Mouse (Mus musculus): ENCODE measurements around the gene Slc38a4. TPM values are rescaled to one million over a fixed set of nuclear protein-coding genes. Genes with fewer than 3 reads are reported as not detected.

Slc38a4 gene
- total RNA-seq (2012; rRNA removed) (0.17 and 0.51 TPM in 2 replicates), total RNA-seq (2014; rRNA removed) (0.13 and 0.16 TPM in 2 replicates), polyA plus RNA-seq (2012; ENCODE audit: insufficient read length, low read depth) (0.14 and 0.17 TPM in 2 replicates)

DNA sequence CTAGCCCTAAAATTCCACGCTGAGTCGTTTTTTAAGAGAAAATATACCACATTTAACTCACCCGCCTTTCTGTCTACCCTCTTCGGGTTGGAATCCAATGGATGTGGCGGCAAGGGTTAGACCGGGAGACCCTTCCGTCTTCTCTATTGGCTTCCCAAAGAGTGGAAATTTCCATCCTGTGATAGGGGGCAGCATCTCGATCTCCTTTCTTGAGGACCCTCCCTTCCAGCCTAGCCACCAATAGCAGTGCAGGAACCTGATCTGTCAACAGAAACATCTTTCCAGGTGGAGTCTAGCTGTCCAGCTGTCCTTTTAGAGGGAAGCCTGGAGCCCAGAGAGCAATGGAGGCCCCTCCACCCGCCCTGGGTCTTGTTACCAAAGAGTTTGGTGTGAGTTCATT is at the start of gene Slc38a4:
TSS of gene Slc38a4 (minus strand) at position 163 of the 400 bp plus-strand sequence.
- Histone ChIP-seq H3K9ac (ENCODE audit: insufficient read depth, low read depth) (no peak within 1 kb of the TSS), H3K4me2 (ENCODE audit: insufficient read depth, low read depth, poor library complexity, severe bottlenecking) (no peak within 1 kb of the TSS), H3K9me3 (replicated peaks; ENCODE audit: low read length) (peaks cover 14% of the 10 kb centered on the region), H3K27ac (ENCODE audit: insufficient read depth, low read depth) (no peak within 1 kb of the TSS), H3K4me3 (replicated peaks in 1 of 3; ENCODE audit: low read depth in 2 of 3, low read length in 2 of 3, poor library complexity in 1 of 3) (no peak within 1 kb of the TSS), H3K27me3 (replicated peaks) (no peaks in the 10 kb centered on the region), H3K4me1 (ENCODE audit: control insufficient read depth in 1 of 2, insufficient read depth in 2 of 2) (peaks cover 6 to 10% of the 10 kb centered on the region in 2 experiments; a peak in 3 of 4 replicates), H3K36me3 (replicated peaks in 1 of 2; ENCODE audit: control insufficient read depth in 1 of 2, insufficient read depth in 1 of 2, low read length in 1 of 2) (no peaks in the 10 kb centered on the region), H3K79me2 (replicated peaks; ENCODE audit: control insufficient read depth, extremely low read depth, insufficient read depth, poor library complexity, severe bottlenecking) (no peaks in the 10 kb centered on the region)
- dilution Hi-C loops (cut with MboI; ENCODE audit: extremely low pct_ligation_motif_present, extremely low pct_unique_long_range_greater_than_20kb, low sequenced_read_pairs) = no loop called here
- in situ Hi-C loops (cut with MboI; ENCODE audit: low pct_ligation_motif_present, low pct_unique_long_range_greater_than_20kb, low sequenced_read_pairs) = no loop called here
- TF ChIP-seq RCOR1 (conservative IDR thresholded peaks at IDR 0.05; ENCODE audit: low read depth, low read length) (no peak), JUN (IDR thresholded peaks at IDR 0.05; ENCODE audit: insufficient read depth, low read depth, low read length) (no peak), KAT2A (IDR thresholded peaks at IDR 0.05; ENCODE audit: insufficient replicate concordance, low read length) (no peak), BHLHE40 (IDR thresholded peaks at IDR 0.05; ENCODE audit: low read depth, low read length) (no peak)
- DNase-seq (ENCODE audit: extremely low read depth) = no peak

- no peaks in the 10 kb centered on the region for H3K79me2 ChIP-seq (replicated peaks; ENCODE audit: control insufficient read depth, extremely low read depth, insufficient read depth, poor library complexity, severe bottlenecking)
- no peak overlapping the region for H3K4me2 ChIP-seq (ENCODE audit: insufficient read depth, low read depth, poor library complexity, severe bottlenecking)
- H3K4me3 ChIP-seq (replicated peaks in 1 of 3; ENCODE audit: low read depth in 2 of 3, low read length in 2 of 3, poor library complexity in 1 of 3) = no peak overlapping the region
- dilution Hi-C loops (cut with MboI; ENCODE audit: extremely low pct_ligation_motif_present, extremely low pct_unique_long_range_greater_than_20kb, low sequenced_read_pairs) (no loop called here), in situ Hi-C loops (cut with MboI; ENCODE audit: low pct_ligation_motif_present, low pct_unique_long_range_greater_than_20kb, low sequenced_read_pairs) (no loop called here)
- H3K4me1 ChIP-seq (ENCODE audit: control insufficient read depth in 1 of 2, insufficient read depth in 2 of 2) = 0 out of 4 replicates have a peak, but pooled peaks cover 0 to 5% of the 10 kb centered on the region in 2 experiments
- no peaks in the 10 kb centered on the region for H3K36me3 ChIP-seq (replicated peaks in 1 of 2; ENCODE audit: control insufficient read depth in 1 of 2, insufficient read depth in 1 of 2, low read length in 1 of 2)
- TF ChIP-seq GABPA (IDR thresholded peaks at IDR 0.05; ENCODE audit: insufficient replicate concordance, low read depth, low read length) (no peak), BHLHE40 (IDR thresholded peaks at IDR 0.05; ENCODE audit: low read depth, low read length) (no peak), HCFC1 (IDR thresholded peaks at IDR 0.05; ENCODE audit: low read depth, low read length) (no peak), MEF2A (IDR thresholded peaks at IDR 0.05; ENCODE audit: borderline replicate concordance, low read depth, low read length) (no peak), CTCF (conservative IDR thresholded peaks at IDR 0.05 in 1 of 2, IDR thresholded peaks at IDR 0.05 in 1 of 2; ENCODE audit: low read depth in 2 of 2, low read length in 2 of 2) (no peak), USF1 (IDR thresholded peaks at IDR 0.05; ENCODE audit: low read depth, low read length) (no peak)
- no peak overlapping the region for H3K27ac ChIP-seq (ENCODE audit: insufficient read depth, low read depth)
- no peaks in the 10 kb centered on the region for H3K27me3 ChIP-seq (replicated peaks)
- no peak overlapping the region for H3K9ac ChIP-seq (ENCODE audit: insufficient read depth, low read depth)
- no peaks in the 10 kb centered on the region for H3K9me3 ChIP-seq (replicated peaks; ENCODE audit: low read length)
- no peak for DNase-seq (ENCODE audit: extremely low read depth)
Observed at GRCm38 (mm10) chr15:97104889-97105391, 49.2 kb upstream of the Slc38a4 start.

DNA sequence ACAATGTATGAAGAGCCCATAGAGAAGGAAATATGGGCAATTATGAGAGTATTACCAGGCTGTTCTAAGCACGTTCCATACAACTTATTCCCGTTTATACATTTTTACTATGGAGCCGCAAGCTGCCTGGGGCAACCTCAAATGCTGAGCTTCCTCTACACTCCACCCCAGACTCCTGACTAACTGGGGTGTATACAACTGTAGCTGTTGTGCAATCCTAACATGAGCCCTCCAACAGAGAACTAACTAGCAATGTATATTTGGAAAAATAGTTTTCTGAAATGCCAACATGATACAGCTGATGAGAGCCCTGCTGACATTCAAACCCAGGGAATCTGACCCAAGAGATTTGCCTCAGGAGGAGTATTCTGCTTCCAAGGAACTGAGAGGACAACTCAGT is 48.3 kb upstream of the Slc38a4 start:
- H3K36me3 ChIP-seq (replicated peaks in 1 of 2; ENCODE audit: control insufficient read depth in 1 of 2, insufficient read depth in 1 of 2, low read length in 1 of 2) = no peaks in the 10 kb centered on the region
- H3K4me2 ChIP-seq (ENCODE audit: insufficient read depth, low read depth, poor library complexity, severe bottlenecking) = no peak overlapping the region
- no peaks in the 10 kb centered on the region for H3K27me3 ChIP-seq (replicated peaks)
- in situ Hi-C loops (cut with MboI; ENCODE audit: low pct_ligation_motif_present, low pct_unique_long_range_greater_than_20kb, low sequenced_read_pairs) (no loop called here), dilution Hi-C loops (cut with MboI; ENCODE audit: extremely low pct_ligation_motif_present, extremely low pct_unique_long_range_greater_than_20kb, low sequenced_read_pairs) (no loop called here)
- no peaks in the 10 kb centered on the region for H3K9me3 ChIP-seq (replicated peaks; ENCODE audit: low read length)
- H3K27ac ChIP-seq (ENCODE audit: insufficient read depth, low read depth) = no peak overlapping the region
- 0 out of 4 replicates have a peak, but pooled peaks cover 0 to 5% of the 10 kb centered on the region in 2 experiments for H3K4me1 ChIP-seq (ENCODE audit: control insufficient read depth in 1 of 2, insufficient read depth in 2 of 2)
- no peak overlapping the region for H3K4me3 ChIP-seq (replicated peaks in 1 of 3; ENCODE audit: low read depth in 2 of 3, low read length in 2 of 3, poor library complexity in 1 of 3)
- no peak for TF ChIP-seq SMC3 (IDR thresholded peaks at IDR 0.05; ENCODE audit: low read depth, low read length)
- TF ChIP-seq CHD2 (IDR thresholded peaks at IDR 0.05; ENCODE audit: low read length) = no peak
- TF ChIP-seq ELF1 (IDR thresholded peaks at IDR 0.05; ENCODE audit: low read depth, low read length) = no peak
- no peak for TF ChIP-seq POLR2A (IDR thresholded peaks at IDR 0.05; ENCODE audit: low read depth, low read length)
- TF ChIP-seq ZMIZ1 (IDR thresholded peaks at IDR 0.05; ENCODE audit: low read depth, low read length) = no peak
- no peak for TF ChIP-seq IRF4 (IDR thresholded peaks at IDR 0.05; ENCODE audit: low read depth, low read length)
- no peak for TF ChIP-seq HCFC1 (IDR thresholded peaks at IDR 0.05; ENCODE audit: low read depth, low read length)
- no peak for TF ChIP-seq UBTF (IDR thresholded peaks at IDR 0.05; ENCODE audit: low read depth, low read length)
- TF ChIP-seq RAD21 (IDR thresholded peaks at IDR 0.05; ENCODE audit: low read depth, low read length) = no peak
- TF ChIP-seq E2F4 (IDR thresholded peaks at IDR 0.05; ENCODE audit: insufficient replicate concordance, low read depth, low read length) = no peak
- TF ChIP-seq MAZ (IDR thresholded peaks at IDR 0.05; ENCODE audit: low read depth, low read length) = no peak
- no peak for TF ChIP-seq MXI1 (IDR thresholded peaks at IDR 0.05; ENCODE audit: low read depth, low read length)
- TF ChIP-seq GABPA (IDR thresholded peaks at IDR 0.05; ENCODE audit: insufficient replicate concordance, low read depth, low read length) = no peak
- no peak for TF ChIP-seq USF2 (conservative IDR thresholded peaks at IDR 0.05; ENCODE audit: low read depth, low read length)
- no peak for TF ChIP-seq SIN3A (IDR thresholded peaks at IDR 0.05; ENCODE audit: low read length)
- TF ChIP-seq CHD1 (IDR thresholded peaks at IDR 0.05; ENCODE audit: low read depth, low read length) = no peak
- TF ChIP-seq ZC3H11A (IDR thresholded peaks at IDR 0.05; ENCODE audit: low read depth, low read length) = no peak
- no peak for TF ChIP-seq BHLHE40 (IDR thresholded peaks at IDR 0.05; ENCODE audit: low read depth, low read length)
- no peak for TF ChIP-seq TBP (conservative IDR thresholded peaks at IDR 0.05; ENCODE audit: low read depth, low read length)
- TF ChIP-seq CTCF (conservative IDR thresholded peaks at IDR 0.05 in 1 of 2, IDR thresholded peaks at IDR 0.05 in 1 of 2; ENCODE audit: low read depth in 2 of 2, low read length in 2 of 2) = no peak
- DNase-seq (ENCODE audit: extremely low read depth) = no peak
- no peak overlapping the region for H3K9ac ChIP-seq (ENCODE audit: insufficient read depth, low read depth)
- no peaks in the 10 kb centered on the region for H3K79me2 ChIP-seq (replicated peaks; ENCODE audit: control insufficient read depth, extremely low read depth, insufficient read depth, poor library complexity, severe bottlenecking)
